Mouse (Mus musculus): Measurements from ENCODE around the gene Ptprn2. TPM values are rescaled to one million over a fixed set of nuclear protein-coding genes. Genes with fewer than 3 reads are reported as not detected.

Gene Ptprn2
- polyA plus RNA-seq, 1 experiment from 2014 or later = 0.14 TPM

DNA sequence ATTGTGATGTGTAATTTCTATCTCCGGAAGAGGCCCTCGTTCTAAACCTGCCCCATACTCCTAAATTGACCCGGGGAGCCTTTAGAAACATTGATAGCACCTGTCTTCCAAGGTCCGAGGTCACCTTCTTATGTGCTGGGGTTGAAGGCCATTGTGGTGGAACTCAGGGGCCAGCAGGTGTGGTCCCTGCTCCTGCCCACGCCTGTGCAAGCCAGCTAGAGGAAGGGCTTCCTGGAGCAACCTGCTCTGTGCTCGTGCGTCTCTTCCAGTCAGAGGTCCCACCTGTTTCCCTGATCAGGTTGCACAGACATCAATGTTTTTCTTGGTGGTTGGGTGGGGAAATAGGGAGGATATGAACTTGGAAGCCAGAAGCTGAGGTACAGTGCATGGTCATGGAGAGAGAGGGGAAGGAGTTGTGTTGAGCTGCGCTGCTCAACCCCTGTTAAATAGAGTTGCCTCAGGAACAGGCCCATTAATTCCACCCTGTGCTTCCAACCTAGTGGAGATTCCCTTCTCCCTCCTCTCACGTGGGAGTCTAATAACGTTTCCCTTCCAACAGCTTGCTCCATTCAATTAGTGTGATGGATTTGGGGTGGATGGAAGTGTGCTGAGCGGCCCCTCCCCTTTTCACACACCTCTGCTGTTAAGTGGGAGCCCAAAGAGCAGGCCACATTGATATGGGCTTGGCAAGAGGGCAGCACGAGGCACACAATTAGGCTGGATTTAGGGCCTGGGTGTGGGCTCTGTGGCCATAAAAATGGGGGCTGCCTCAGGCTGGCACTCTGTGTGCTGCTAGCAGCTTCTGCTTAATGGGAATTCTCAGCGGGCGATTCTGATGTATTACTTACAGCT, 156.0 kb downstream of the Ptprn2 start:
- Histone ChIP-seq H3K36me3 (replicated peaks; ENCODE audit: insufficient read depth, low read length) (no peaks in the 10 kb centered on the region), H3K4me1 (ENCODE audit: insufficient read depth) (no peaks in the 10 kb centered on the region), H3K27me3 (ENCODE audit: insufficient read depth, low read length) (no peaks in the 10 kb centered on the region), H3K27ac (ENCODE audit: low read depth) (no peak overlapping the region), H3K4me3 (ENCODE audit: low read depth, low read length) (no peak overlapping the region), H3K9me3 (ENCODE audit: low read length) (no peaks in the 10 kb centered on the region), H3K9ac (replicated peaks) (no peak overlapping the region), H3K4me2 (ENCODE audit: low read depth, low read length) (no peak overlapping the region)
- TF ChIP-seq CTCF (IDR thresholded peaks at IDR 0.05; ENCODE audit: low read depth) (no peak), EP300 (IDR thresholded peaks at IDR 0.05; ENCODE audit: low read depth) (no peak)
- ATAC-seq = no peak
- no peak for DNase-seq
- WGBS (ENCODE audit: insufficient replicate concordance) = 30% methylated on average over 14 of the region's 14 CpGs

DNA sequence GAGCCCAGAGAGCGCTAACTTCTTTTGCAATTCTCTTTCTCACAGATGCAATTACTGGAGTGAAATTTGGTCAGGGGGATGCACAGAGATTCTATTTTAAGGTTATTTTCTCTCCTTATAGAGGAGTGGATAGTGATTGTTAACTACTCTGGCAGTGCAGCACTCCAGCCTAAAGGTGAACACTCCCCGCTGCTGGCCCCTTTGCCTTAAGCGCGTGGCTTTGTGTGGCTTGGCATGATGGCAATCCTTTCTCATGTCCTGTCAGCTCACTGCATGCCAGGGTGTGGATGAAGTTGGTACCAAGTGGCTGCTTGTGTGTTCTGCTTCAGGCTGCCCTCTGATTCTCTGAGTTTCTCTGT, 156.7 kb downstream of the Ptprn2 start:
- no peak overlapping the region for H3K4me3 ChIP-seq (ENCODE audit: low read depth, low read length)
- no peaks in the 10 kb centered on the region for H3K4me1 ChIP-seq (ENCODE audit: insufficient read depth)
- H3K36me3 ChIP-seq (replicated peaks; ENCODE audit: insufficient read depth, low read length) = no peaks in the 10 kb centered on the region
- TF ChIP-seq EP300 (IDR thresholded peaks at IDR 0.05; ENCODE audit: low read depth) (no peak), CTCF (IDR thresholded peaks at IDR 0.05; ENCODE audit: low read depth) (no peak)
- no peak for DNase-seq
- ATAC-seq = no peak
- 71% methylated on average over 4 of the region's 4 CpGs for WGBS (ENCODE audit: insufficient replicate concordance)
- H3K9me3 ChIP-seq (ENCODE audit: low read length) = no peaks in the 10 kb centered on the region
- H3K27me3 ChIP-seq (ENCODE audit: insufficient read depth, low read length) = no peaks in the 10 kb centered on the region
- H3K9ac ChIP-seq (replicated peaks) = no peak overlapping the region
- H3K27ac ChIP-seq (ENCODE audit: low read depth) = no peak overlapping the region
- no peak overlapping the region for H3K4me2 ChIP-seq (ENCODE audit: low read depth, low read length)

DNA sequence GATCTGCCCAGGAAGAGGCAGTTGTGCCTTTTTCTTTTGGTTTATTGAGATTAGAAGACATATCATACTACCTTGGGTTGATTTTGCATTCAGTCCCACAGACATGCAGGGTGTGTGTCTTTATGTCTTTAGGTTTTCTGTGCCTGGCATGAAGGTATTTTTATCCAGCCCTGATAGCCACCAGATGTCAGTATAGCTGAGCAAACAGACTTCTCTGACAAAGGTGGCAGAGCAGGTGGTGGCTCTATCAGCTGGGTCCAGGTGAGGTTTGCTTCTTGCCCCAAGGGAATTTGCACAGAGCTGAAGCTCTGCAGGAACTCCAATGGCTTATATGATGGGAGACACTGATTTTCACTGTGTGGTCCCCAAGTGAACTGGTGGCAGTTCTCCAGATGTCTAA, 161.3 kb downstream of the Ptprn2 start:
- H3K9ac ChIP-seq (replicated peaks) = no peak overlapping the region
- no peak for ATAC-seq
- H3K4me2 ChIP-seq (ENCODE audit: low read depth, low read length) = no peak overlapping the region
- H3K4me1 ChIP-seq (ENCODE audit: insufficient read depth) = no peaks in the 10 kb centered on the region
- no peaks in the 10 kb centered on the region for H3K36me3 ChIP-seq (replicated peaks; ENCODE audit: insufficient read depth, low read length)
- H3K27me3 ChIP-seq (ENCODE audit: insufficient read depth, low read length) = no peaks in the 10 kb centered on the region
- no peak overlapping the region for H3K27ac ChIP-seq (ENCODE audit: low read depth)
- DNase-seq = no peak
- TF ChIP-seq EP300 (IDR thresholded peaks at IDR 0.05; ENCODE audit: low read depth) = no peak
- peak; percentile 35 for TF ChIP-seq CTCF (IDR thresholded peaks at IDR 0.05; ENCODE audit: low read depth)
- no peak overlapping the region for H3K4me3 ChIP-seq (ENCODE audit: low read depth, low read length)
- no peaks in the 10 kb centered on the region for H3K9me3 ChIP-seq (ENCODE audit: low read length)

DNA sequence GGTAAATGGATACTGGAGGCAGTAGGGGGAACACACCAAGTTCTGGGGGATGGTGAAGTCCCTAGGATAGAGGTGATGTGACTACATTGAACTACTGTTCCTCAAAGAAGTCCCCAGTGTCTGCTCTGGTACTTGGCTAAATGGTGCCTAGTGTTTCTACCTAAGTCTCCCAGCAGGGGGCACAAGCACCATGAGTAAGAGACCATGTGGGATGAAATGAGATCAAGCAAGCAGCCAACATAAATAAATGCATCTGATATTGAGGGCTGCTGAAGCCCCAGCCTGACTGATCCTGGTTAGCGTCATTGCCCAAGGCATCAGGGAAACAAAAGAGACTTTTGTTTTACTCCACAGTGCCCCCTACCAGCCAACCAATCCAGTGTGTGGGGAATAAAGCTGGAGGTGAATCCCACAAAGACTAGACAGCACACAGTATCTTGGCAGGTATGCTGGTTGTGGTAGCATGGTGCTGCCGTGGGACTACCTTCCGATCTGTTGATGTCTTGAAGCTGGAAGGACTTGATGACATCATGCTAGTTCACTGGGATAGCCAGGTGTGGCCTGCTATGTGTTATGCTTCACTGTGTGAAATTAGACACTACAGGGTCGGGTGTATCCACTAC, 163.2 kb downstream of the Ptprn2 start:
- Histone ChIP-seq H3K27me3 (ENCODE audit: insufficient read depth, low read length) (no peaks in the 10 kb centered on the region), H3K9me3 (ENCODE audit: low read length) (no peaks in the 10 kb centered on the region), H3K36me3 (replicated peaks; ENCODE audit: insufficient read depth, low read length) (no peaks in the 10 kb centered on the region), H3K4me1 (ENCODE audit: insufficient read depth) (no peaks in the 10 kb centered on the region), H3K27ac (ENCODE audit: low read depth) (no peak overlapping the region), H3K4me2 (ENCODE audit: low read depth, low read length) (no peak overlapping the region), H3K4me3 (ENCODE audit: low read depth, low read length) (no peak overlapping the region), H3K9ac (replicated peaks) (no peak overlapping the region)
- ATAC-seq (no peak), DNase-seq (peak; percentile 30)
- TF ChIP-seq CTCF (IDR thresholded peaks at IDR 0.05; ENCODE audit: low read depth) = peak; percentile 57
- no peak for TF ChIP-seq EP300 (IDR thresholded peaks at IDR 0.05; ENCODE audit: low read depth)
- 64% methylated on average over 4 of the region's 4 CpGs for WGBS (ENCODE audit: insufficient replicate concordance)

DNA sequence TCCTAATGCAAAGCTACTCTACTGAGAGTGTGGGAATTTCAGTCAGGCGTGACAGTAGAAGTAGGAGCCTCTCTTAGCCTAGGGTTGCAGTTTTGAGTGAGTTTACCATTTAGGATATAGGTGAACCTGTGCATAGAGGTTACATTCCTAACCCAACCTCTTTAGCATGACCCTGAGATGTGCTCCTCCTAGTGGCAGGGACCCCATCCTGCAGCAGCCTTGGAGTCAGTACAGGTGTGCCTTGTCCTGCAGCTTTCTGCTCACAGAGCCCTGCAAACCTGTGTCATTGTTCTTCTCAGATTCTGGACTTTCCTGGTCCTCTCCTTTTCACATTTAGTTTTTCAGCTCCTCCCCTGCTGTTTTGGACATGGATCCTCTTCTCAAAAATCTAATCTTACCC, 168.2 kb downstream of the Ptprn2 start:
- no peak overlapping the region for H3K9ac ChIP-seq (replicated peaks)
- no peak for DNase-seq
- no peaks in the 10 kb centered on the region for H3K9me3 ChIP-seq (ENCODE audit: low read length)
- WGBS (ENCODE audit: insufficient replicate concordance) = 61% methylated on average over 1 of the region's 1 CpGs
- no peaks in the 10 kb centered on the region for H3K27me3 ChIP-seq (ENCODE audit: insufficient read depth, low read length)
- TF ChIP-seq EP300 (IDR thresholded peaks at IDR 0.05; ENCODE audit: low read depth) (no peak), CTCF (IDR thresholded peaks at IDR 0.05; ENCODE audit: low read depth) (peak; percentile 41)
- no peaks in the 10 kb centered on the region for H3K36me3 ChIP-seq (replicated peaks; ENCODE audit: insufficient read depth, low read length)
- H3K4me1 ChIP-seq (ENCODE audit: insufficient read depth) = no peaks in the 10 kb centered on the region
- no peak for ATAC-seq
- no peak overlapping the region for H3K4me3 ChIP-seq (ENCODE audit: low read depth, low read length)
- no peak overlapping the region for H3K4me2 ChIP-seq (ENCODE audit: low read depth, low read length)
- H3K27ac ChIP-seq (ENCODE audit: low read depth) = no peak overlapping the region

DNA sequence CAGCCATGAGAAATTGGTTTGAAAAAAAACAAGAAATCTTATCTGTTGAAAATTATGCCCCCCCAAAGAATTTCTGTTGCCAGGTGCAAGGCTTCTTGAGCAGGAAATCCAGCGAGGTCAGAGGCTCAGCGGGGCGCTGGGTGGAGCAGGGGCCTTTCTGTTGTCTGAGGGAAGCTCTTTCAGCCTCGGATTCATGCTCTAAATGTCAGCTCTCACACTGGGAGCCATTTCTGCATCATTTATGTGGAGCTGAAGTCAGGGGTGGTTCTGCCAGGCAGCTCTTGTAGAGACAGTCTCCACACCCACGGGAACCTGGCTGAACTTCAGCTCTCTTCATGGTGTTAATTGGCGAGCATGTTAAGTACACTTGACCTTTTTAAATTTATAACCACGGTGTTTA, 174.6 kb downstream of the Ptprn2 start:
- TF ChIP-seq CTCF (IDR thresholded peaks at IDR 0.05; ENCODE audit: low read depth) (no peak), EP300 (IDR thresholded peaks at IDR 0.05; ENCODE audit: low read depth) (no peak)
- H3K9me3 ChIP-seq (ENCODE audit: low read length) = no peaks in the 10 kb centered on the region

More for the DNA sequence above, 174.6 kb downstream of the Ptprn2 start:
- no peaks in the 10 kb centered on the region for H3K4me1 ChIP-seq (ENCODE audit: insufficient read depth)
- no peak overlapping the region for H3K27ac ChIP-seq (ENCODE audit: low read depth)
- no peak for DNase-seq
- no peaks in the 10 kb centered on the region for H3K27me3 ChIP-seq (ENCODE audit: insufficient read depth, low read length)
- ATAC-seq = no peak
- WGBS (ENCODE audit: insufficient replicate concordance) = 25% methylated on average over 7 of the region's 7 CpGs
- H3K4me3 ChIP-seq (ENCODE audit: low read depth, low read length) = no peak overlapping the region
- H3K9ac ChIP-seq (replicated peaks) = no peak overlapping the region
- no peaks in the 10 kb centered on the region for H3K36me3 ChIP-seq (replicated peaks; ENCODE audit: insufficient read depth, low read length)
- no peak overlapping the region for H3K4me2 ChIP-seq (ENCODE audit: low read depth, low read length)

Data from liver, postnatal 0 days (tissue).